Mouse (Mus musculus) hindbrain, embryonic 15.5 days (tissue): ENCODE results near the gene Arhgap18. TPM values are rescaled to one million over a fixed set of nuclear protein-coding genes. Genes with fewer than 3 reads are reported as not detected.
A peak's percentile ranks its signal among the peaks of the same experiment; 100 is the strongest.
"Not testable (repeated sequence)": the region's sequence is repeated elsewhere in the genome, so short reads cannot be mapped to it uniquely, and the experiment has no call there.

ENCODE experiments used
- ATAC-seq: fragments of 200-750 bp; cut with Nextera tagmentation; 2 replicates; pipeline ENCODE4 v1.8.0; 2017; ENCODE audit warnings: low read depth, moderate number of reproducible peaks, moderate TSS enrichment; ENCODE audit not compliant: low FRiP score
- H3K27ac ChIP-seq: fragments of 300-500 bp; sonication (generic); replicated peaks from 2 replicates; pipeline ENCODE4 v1.5.1; 2015; ENCODE audit warnings: mild to moderate bottlenecking, inconsistent platforms
- H3K27me3 ChIP-seq: fragments of 300-500 bp; sonication (generic); 2 replicates; pipeline ENCODE4 v1.6.1; 2015; ENCODE audit warnings: control low read depth, inconsistent platforms
- H3K36me3 ChIP-seq: fragments of 300-500 bp; sonication (generic); 2 replicates; pipeline ENCODE4 v1.6.1; 2015; ENCODE audit warnings: control low read depth, inconsistent platforms
- H3K4me1 ChIP-seq: fragments of 300-500 bp; sonication (generic); replicated peaks from 2 replicates; pipeline ENCODE4 v1.6.1; 2015; ENCODE audit warnings: control low read depth, inconsistent platforms
- H3K4me2 ChIP-seq: fragments of 300-500 bp; sonication (generic); 2 replicates; pipeline ENCODE4 v1.6.1; 2015; ENCODE audit warnings: moderate library complexity, mild to moderate bottlenecking, inconsistent platforms
- H3K4me3 ChIP-seq: fragments of 300-500 bp; sonication (generic); 2 replicates; pipeline ENCODE4 v1.5.1; 2015; ENCODE audit warnings: mild to moderate bottlenecking, inconsistent platforms
- H3K9ac ChIP-seq: fragments of 300-500 bp; sonication (generic); 2 replicates; pipeline ENCODE4 v1.6.1; 2015; ENCODE audit warnings: inconsistent platforms
- H3K9me3 ChIP-seq: fragments of 300-500 bp; sonication (generic); 2 replicates; pipeline ENCODE4 v1.6.1; 2016; ENCODE audit warnings: control low read depth, inconsistent platforms
- WGBS: fragments of 180-500 bp; shearing (Covaris S2); methylation state at CpG from one replicate; pipeline ENCODE4 v1.1.7; 2015; 5-methylcytosine and 5-hydroxymethylcytosine counted together
- polyA plus RNA-seq: library from polyadenylated mRNA; unstranded; fragments of >200 nt; fragmentation: Nextera tagmentation; extraction: Ambion mirVana; gene quantifications from 2 replicates; pipeline ENCODE4 v1.2.1, GENCODE M21; 2015

Arhgap18 gene
- polyA plus RNA-seq, 1 experiment from 2014 or later = 10.2 TPM

GRCm38 (mm10) chr10:26889754-26890153 is 136.5 kb downstream of the Arhgap18 start:
- Histone ChIP-seq H3K9me3 (no peaks in the 10 kb centered on the region), H3K4me3 (no peak overlapping the region), H3K27ac (no peak overlapping the region), H3K36me3 (no peaks in the 10 kb centered on the region), H3K4me2 (no peak overlapping the region), H3K27me3 (no peaks in the 10 kb centered on the region), H3K4me1 (no peaks in the 10 kb centered on the region; the same call in 1 of the 2 replicates), H3K9ac (no peak overlapping the region)
- ATAC-seq = no peak
- WGBS = 64% methylated on average over 2 of the region's 2 CpGs

GRCm38 (mm10) chr10:26890269-26890955 is 137.2 kb downstream of the Arhgap18 start:
- no peaks in the 10 kb centered on the region for H3K27me3 ChIP-seq
- H3K36me3 ChIP-seq = no peaks in the 10 kb centered on the region
- no peaks in the 10 kb centered on the region; the same call in 1 of the 2 replicates for H3K4me1 ChIP-seq
- peak overlapping the region; percentile 51; the same call in 1 of the 2 replicates for H3K27ac ChIP-seq
- no peak overlapping the region for H3K4me3 ChIP-seq
- no peak overlapping the region for H3K9ac ChIP-seq
- ATAC-seq = peak; percentile 88
- no peak overlapping the region for H3K4me2 ChIP-seq
- 3% methylated on average over 4 of the region's 4 CpGs for WGBS
- H3K9me3 ChIP-seq = no peaks in the 10 kb centered on the region

GRCm38 (mm10) chr10:26893091-26893490 is 139.9 kb downstream of the Arhgap18 start:
- Histone ChIP-seq H3K36me3 (no peaks in the 10 kb centered on the region), H3K4me2 (no peak overlapping the region), H3K9me3 (no peaks in the 10 kb centered on the region), H3K27me3 (no peaks in the 10 kb centered on the region), H3K27ac (no peak overlapping the region), H3K9ac (no peak overlapping the region), H3K4me3 (no peak overlapping the region), H3K4me1 (no peaks in the 10 kb centered on the region; the same call in 1 of the 2 replicates)
- no peak for ATAC-seq
- 73% methylated on average over 1 of the region's 1 CpGs for WGBS

GRCm38 (mm10) chr10:26895726-26896125 is 142.5 kb downstream of the Arhgap18 start:
- 85% methylated on average over 6 of the region's 6 CpGs for WGBS
- H3K9ac ChIP-seq = no peak overlapping the region
- no peaks in the 10 kb centered on the region for H3K27me3 ChIP-seq
- no peak overlapping the region for H3K4me3 ChIP-seq
- H3K36me3 ChIP-seq = no peaks in the 10 kb centered on the region
- no peaks in the 10 kb centered on the region for H3K9me3 ChIP-seq
- H3K4me2 ChIP-seq = no peak overlapping the region
- no peak for ATAC-seq
- no peak overlapping the region for H3K27ac ChIP-seq
- no peaks in the 10 kb centered on the region for H3K4me1 ChIP-seq

GRCm38 (mm10) chr10:26900426-26900825 is 147.2 kb downstream of the Arhgap18 start:
- H3K4me3 ChIP-seq = no peak overlapping the region
- H3K36me3 ChIP-seq = no peaks in the 10 kb centered on the region
- H3K4me1 ChIP-seq = no peaks in the 10 kb centered on the region
- H3K9me3 ChIP-seq = no peaks in the 10 kb centered on the region
- H3K4me2 ChIP-seq = no peak overlapping the region
- H3K9ac ChIP-seq = no peak overlapping the region
- no peak for ATAC-seq
- 81% methylated on average over 1 of the region's 1 CpGs for WGBS
- no peaks in the 10 kb centered on the region for H3K27me3 ChIP-seq
- H3K27ac ChIP-seq = no peak overlapping the region

GRCm38 (mm10) chr10:26903781-26904180 is 150.6 kb downstream of the Arhgap18 start:
- H3K9ac ChIP-seq = no peak overlapping the region
- ATAC-seq = no peak
- H3K27me3 ChIP-seq = no peaks in the 10 kb centered on the region
- no peak overlapping the region for H3K4me3 ChIP-seq
- H3K9me3 ChIP-seq = no peaks in the 10 kb centered on the region
- no peak overlapping the region for H3K27ac ChIP-seq
- no peaks in the 10 kb centered on the region for H3K4me1 ChIP-seq
- H3K36me3 ChIP-seq = no peaks in the 10 kb centered on the region
- H3K4me2 ChIP-seq = no peak overlapping the region
- WGBS = 83% methylated on average over 1 of the region's 1 CpGs

GRCm38 (mm10) chr10:26911176-26911575 is 158.0 kb downstream of the Arhgap18 start:
- Histone ChIP-seq H3K27me3 (no peaks in the 10 kb centered on the region), H3K4me1 (peaks cover 7% of the 10 kb centered on the region), H3K4me3 (no peak overlapping the region), H3K36me3 (no peaks in the 10 kb centered on the region), H3K9ac (no peak overlapping the region), H3K4me2 (no peak overlapping the region), H3K9me3 (no peaks in the 10 kb centered on the region), H3K27ac (no peak overlapping the region)
- no peak for ATAC-seq
- WGBS = 77% methylated on average over 3 of the region's 3 CpGs

- Histone ChIP-seq H3K27ac (0 out of 2 replicates have a peak overlapping the region, but pooled peaks have one; percentile 38), H3K9me3 (no peaks in the 10 kb centered on the region), H3K4me2 (no peak overlapping the region), H3K4me3 (no peak overlapping the region), H3K9ac (no peak overlapping the region), H3K36me3 (no peaks in the 10 kb centered on the region), H3K27me3 (no peaks in the 10 kb centered on the region), H3K4me1 (peaks cover 7% of the 10 kb centered on the region)
- ATAC-seq = peak; percentile 88
- 36% methylated on average over 7 of the region's 7 CpGs for WGBS
Measured at GRCm38 (mm10) chr10:26912112-26912797, 159.0 kb downstream of the Arhgap18 start.

GRCm38 (mm10) chr10:26912807-26913206 is 159.6 kb downstream of the Arhgap18 start:
- Histone ChIP-seq H3K4me3 (no peak overlapping the region), H3K9ac (no peak overlapping the region), H3K27ac (no peak overlapping the region), H3K4me2 (no peak overlapping the region), H3K36me3 (no peaks in the 10 kb centered on the region), H3K9me3 (no peaks in the 10 kb centered on the region), H3K4me1 (peaks cover 7% of the 10 kb centered on the region), H3K27me3 (no peaks in the 10 kb centered on the region)
- ATAC-seq = peak; percentile 53; the same call in 1 of the 2 replicates
- 44% methylated on average over 1 of the region's 1 CpGs for WGBS

GRCm38 (mm10) chr10:26919307-26919977 is 166.2 kb downstream of the Arhgap18 start:
- no peak overlapping the region for H3K4me2 ChIP-seq
- no peak for ATAC-seq
- 27% methylated on average over 5 of the region's 5 CpGs for WGBS
- H3K27me3 ChIP-seq = no peaks in the 10 kb centered on the region
- no peaks in the 10 kb centered on the region for H3K4me1 ChIP-seq
- H3K27ac ChIP-seq = no peak overlapping the region
- no peaks in the 10 kb centered on the region for H3K9me3 ChIP-seq
- no peaks in the 10 kb centered on the region for H3K36me3 ChIP-seq
- no peak overlapping the region for H3K9ac ChIP-seq
- no peak overlapping the region for H3K4me3 ChIP-seq

- no peaks in the 10 kb centered on the region for H3K36me3 ChIP-seq
- ATAC-seq = no peak
- H3K9me3 ChIP-seq = no peaks in the 10 kb centered on the region
- no peaks in the 10 kb centered on the region for H3K27me3 ChIP-seq
- H3K27ac ChIP-seq = no peak overlapping the region
- H3K9ac ChIP-seq = no peak overlapping the region
- no peak overlapping the region for H3K4me3 ChIP-seq
- no peak overlapping the region for H3K4me2 ChIP-seq
- H3K4me1 ChIP-seq = no peaks in the 10 kb centered on the region
- WGBS = 46% methylated on average over 8 of the region's 8 CpGs
Measured at GRCm38 (mm10) chr10:26920383-26920979, 167.3 kb downstream of the Arhgap18 start.

GRCm38 (mm10) chr10:26936056-26936455 is 182.8 kb downstream of the Arhgap18 start:
- WGBS = 84% methylated on average over 6 of the region's 6 CpGs
- not testable (repeated sequence) for H3K4me2 ChIP-seq, H3K27me3 ChIP-seq, ATAC-seq, H3K4me1 ChIP-seq, H3K4me3 ChIP-seq, H3K9ac ChIP-seq, H3K27ac ChIP-seq, H3K36me3 ChIP-seq, H3K9me3 ChIP-seq
